Mouse (Mus musculus): ENCODE data around the gene Col18a1. TPM values are rescaled to one million over a fixed set of nuclear protein-coding genes. Genes with fewer than 3 reads are reported as not detected.
A peak's percentile ranks its signal among the peaks of the same experiment; 100 is the strongest.

Gene Col18a1
- total RNA-seq, 2 experiments from 2014 or later, result 3.2 to 4.8 TPM

- no peak overlapping the region for H3K27ac ChIP-seq
- no peak for TF ChIP-seq CTCF (conservative IDR thresholded peaks at IDR 0.05)
- no peak for DNase-seq (ENCODE audit: low spot score in 2 of 2)
- no peak overlapping the region for H3K4me3 ChIP-seq
Observed at GRCm38 (mm10) chr10:77078961-77079360, 87.4 kb downstream of the Col18a1 start.

DNA sequence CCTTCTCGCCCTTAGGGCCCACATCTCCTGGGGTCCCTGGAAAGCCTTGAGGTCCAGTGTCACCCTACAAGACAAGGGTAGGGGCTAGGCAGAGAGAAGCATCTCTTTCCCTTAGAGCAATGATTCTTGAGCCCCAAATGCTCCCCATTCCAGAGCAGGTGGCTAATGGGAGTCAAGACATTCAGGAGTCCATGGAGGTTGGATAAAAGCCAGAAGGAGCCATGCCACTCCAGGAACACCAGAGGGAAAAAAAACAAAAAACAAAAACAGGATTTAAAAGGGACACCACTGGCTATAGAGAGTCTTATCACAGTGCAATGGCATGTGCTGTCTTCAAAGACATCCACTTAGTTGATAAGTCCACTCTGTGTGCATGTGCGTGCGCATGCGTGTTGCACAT, 87.9 kb downstream of the Col18a1 start:
- Histone ChIP-seq H3K4me3 (no peak overlapping the region), H3K27ac (no peak overlapping the region)
- DNase-seq (ENCODE audit: low spot score in 2 of 2), result no peak
- TF ChIP-seq CTCF (conservative IDR thresholded peaks at IDR 0.05), result no peak

DNA sequence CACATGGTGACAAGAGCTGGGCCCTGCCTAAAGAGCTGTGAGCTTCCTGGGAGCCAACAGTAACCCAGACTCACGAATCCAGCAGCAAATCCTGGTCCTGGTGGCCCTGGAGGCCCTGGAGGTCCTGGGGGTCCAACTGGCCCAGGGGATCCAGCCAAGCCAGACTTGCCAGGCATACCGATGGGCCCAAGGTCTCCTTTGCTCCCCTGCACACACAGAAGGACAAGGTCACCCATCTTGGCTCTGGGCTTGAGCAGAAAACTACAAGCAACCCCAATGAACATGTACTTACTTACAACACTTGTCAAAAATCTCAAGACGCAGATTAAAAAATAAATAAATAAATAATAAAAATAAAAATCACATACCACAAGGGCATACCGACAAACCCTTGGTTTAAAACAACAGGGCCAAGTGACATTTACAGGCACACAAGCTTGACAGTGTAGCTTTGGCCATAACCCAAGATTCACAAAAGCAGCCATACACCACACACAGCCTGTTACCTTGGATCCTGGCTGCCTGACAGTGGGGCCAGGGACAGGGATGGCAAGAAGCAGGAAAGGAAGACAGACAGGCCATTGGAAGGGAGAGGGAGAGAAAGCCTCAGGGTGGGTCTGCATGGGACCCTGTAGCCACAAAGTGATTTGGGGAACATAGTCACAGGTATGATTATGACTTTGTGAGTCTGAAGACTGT, 91.9 kb downstream of the Col18a1 start:
- TF ChIP-seq CTCF (conservative IDR thresholded peaks at IDR 0.05), result no peak
- no peak overlapping the region for H3K4me3 ChIP-seq
- no peak overlapping the region for H3K27ac ChIP-seq
- peak in 1 of 2 experiments; percentile 27 for DNase-seq (ENCODE audit: low spot score in 2 of 2)

DNA sequence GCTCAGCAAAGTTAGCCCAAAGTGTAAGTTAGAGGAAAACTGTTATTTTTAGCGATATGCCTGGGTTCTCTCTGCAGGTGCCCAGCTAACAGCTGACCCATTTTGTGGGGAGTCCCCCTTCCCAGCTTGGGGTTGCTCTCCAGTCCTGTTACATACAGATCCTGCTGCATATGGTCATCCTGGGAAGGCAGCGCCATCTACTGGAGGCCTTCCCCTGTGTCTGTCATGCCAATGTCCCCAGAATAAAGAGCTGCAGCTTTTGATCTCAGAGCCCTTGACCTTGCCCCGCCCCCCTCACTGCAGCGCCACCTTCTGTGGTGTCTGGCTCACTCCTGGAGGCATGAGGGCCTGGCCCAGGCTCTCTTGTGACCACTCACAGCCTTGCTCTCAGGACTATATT, 96.3 kb downstream of the Col18a1 start:
- TF ChIP-seq CTCF (conservative IDR thresholded peaks at IDR 0.05), result peak; percentile 81
- DNase-seq (ENCODE audit: low spot score in 2 of 2), result peak; percentile 39 to 58
- H3K4me3 ChIP-seq, result no peak overlapping the region
- H3K27ac ChIP-seq, result no peak overlapping the region

- TF ChIP-seq CTCF (conservative IDR thresholded peaks at IDR 0.05), result no peak
- no peak overlapping the region for H3K4me3 ChIP-seq
- DNase-seq (ENCODE audit: low spot score in 2 of 2), result no peak
- H3K27ac ChIP-seq, result no peak overlapping the region
Observed at GRCm38 (mm10) chr10:77068469-77068868, 97.9 kb downstream of the Col18a1 start.

DNA sequence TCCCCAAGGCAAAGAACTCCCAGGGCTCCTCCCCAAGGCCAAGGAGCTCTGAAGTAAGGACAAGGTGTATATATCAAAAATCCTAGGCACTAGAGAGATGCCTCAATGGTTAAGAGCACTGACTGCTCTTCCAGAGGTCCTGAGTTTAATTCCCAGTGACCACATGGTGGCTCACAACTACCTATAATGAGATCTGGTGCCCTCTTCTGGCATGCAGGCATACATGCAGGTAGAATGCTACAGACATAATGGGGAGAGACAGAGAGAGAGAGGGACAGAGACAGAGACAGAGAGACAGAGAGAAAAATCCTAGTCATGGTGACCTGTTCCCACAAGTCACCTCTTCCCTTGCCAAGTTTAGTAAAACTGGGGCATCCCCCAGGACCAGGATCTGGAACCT, 101.7 kb downstream of the Col18a1 start:
- no peak overlapping the region for H3K4me3 ChIP-seq
- no peak for DNase-seq (ENCODE audit: low spot score in 2 of 2)
- H3K27ac ChIP-seq, result no peak overlapping the region

DNA sequence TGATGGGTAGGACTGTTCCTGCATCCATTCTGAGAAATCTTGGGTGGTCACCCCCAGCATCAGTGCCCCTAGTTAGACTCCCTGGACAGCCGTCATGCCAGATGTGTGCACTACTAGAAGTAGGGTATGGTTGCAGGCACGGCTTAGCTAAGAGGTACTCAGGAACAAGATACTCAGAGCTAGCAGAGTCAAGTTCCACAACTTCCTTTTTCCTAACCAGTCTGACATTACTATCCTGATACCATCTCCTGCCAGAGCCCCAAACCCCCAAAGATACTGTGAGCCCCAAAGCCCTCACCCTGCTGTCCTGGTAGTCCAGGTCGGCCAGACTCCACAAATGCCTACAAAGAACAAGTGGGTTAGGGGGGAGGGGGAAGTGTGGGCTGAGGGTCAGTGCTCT, 102.1 kb downstream of the Col18a1 start:
- TF ChIP-seq CTCF (conservative IDR thresholded peaks at IDR 0.05), result no peak
- Histone ChIP-seq H3K27ac (no peak overlapping the region), H3K4me3 (no peak overlapping the region)
- no peak for DNase-seq (ENCODE audit: low spot score in 2 of 2)

More for the DNA sequence above, 101.7 kb downstream of the Col18a1 start:
- peak; percentile 48 for TF ChIP-seq CTCF (conservative IDR thresholded peaks at IDR 0.05)

GRCm38 (mm10) chr10:77062393-77063010, 103.8 kb downstream of the Col18a1 start:
- Histone ChIP-seq H3K27ac (peak overlapping the region; percentile 39; the same call in 1 of the 2 replicates), H3K4me3 (no peak overlapping the region)
- no peak for TF ChIP-seq CTCF (conservative IDR thresholded peaks at IDR 0.05)
- DNase-seq (ENCODE audit: low spot score in 2 of 2), result no peak

DNA sequence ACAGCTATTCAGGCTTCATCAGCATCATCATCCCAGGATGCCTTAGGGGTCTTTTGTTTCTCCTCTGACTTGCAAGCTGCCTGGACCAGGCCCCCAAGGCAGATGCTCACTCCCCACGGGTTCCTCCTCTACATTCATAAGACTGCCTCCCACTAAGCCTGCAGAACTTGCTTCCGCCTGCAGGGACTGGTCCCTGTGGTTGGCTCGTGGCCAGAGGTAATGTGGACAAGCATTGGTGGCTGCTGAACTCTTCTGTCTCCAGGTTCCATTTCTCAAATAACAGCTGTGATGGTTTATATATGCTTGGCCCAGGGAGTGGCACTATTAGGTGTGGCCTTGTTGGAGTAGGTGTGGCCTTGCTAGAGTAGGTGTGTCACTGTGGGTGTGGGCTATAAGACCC, 104.9 kb downstream of the Col18a1 start:
- H3K27ac ChIP-seq, result no peak overlapping the region
- H3K4me3 ChIP-seq, result no peak overlapping the region
- DNase-seq (ENCODE audit: low spot score in 2 of 2), result no peak
- TF ChIP-seq CTCF (conservative IDR thresholded peaks at IDR 0.05), result peak; percentile 20; the same call in 1 of the 2 replicates

DNA sequence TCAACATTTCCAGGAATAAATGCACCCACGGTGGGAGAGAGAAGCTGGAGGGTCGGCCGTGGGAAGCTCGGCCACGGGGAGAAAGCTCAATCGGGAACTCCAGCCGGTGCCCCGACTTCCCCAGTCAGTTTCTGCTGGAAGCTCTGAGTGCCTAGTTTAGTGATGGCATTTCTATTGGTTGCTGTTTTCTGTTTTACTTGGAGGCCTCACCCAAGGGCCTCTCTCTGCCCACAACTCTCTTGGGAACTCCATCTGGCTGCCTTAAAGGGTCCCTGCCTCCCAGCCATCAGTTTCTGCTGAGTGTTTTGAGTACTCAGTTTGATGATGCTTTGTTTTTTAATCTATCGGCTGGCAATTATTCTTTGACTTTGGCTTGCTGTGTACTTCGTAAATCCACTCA, 109.6 kb downstream of the Col18a1 start:
- no peak for DNase-seq (ENCODE audit: low spot score in 2 of 2)
- Histone ChIP-seq H3K27ac (0 out of 2 replicates have a peak overlapping the region, but pooled peaks have one; percentile 14), H3K4me3 (no peak overlapping the region)
- TF ChIP-seq CTCF (conservative IDR thresholded peaks at IDR 0.05), result no peak

DNA sequence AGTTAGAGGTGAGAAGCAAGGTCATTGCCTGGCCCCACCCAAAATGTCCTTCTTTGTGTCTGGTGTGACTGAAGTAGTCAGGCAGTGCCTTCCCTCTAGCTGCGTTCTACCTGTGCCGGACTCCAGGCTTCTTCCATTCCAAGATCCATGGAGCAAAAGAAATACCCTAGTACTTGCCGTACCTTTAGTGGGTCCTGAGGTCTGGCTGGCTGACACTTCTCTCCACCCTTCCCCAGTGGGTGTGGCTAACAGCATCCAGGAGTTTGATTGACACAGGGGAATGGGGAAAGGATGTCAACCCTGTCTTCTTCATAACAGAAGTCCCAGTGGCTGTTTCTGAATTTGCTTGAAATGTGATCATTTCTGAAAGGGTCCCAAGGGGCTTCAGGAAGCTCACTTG, 117.7 kb downstream of the Col18a1 start:
- DNase-seq (ENCODE audit: low spot score in 2 of 2), result no peak
- TF ChIP-seq CTCF (conservative IDR thresholded peaks at IDR 0.05), result no peak
- Histone ChIP-seq H3K4me3 (no peak overlapping the region), H3K27ac (no peak overlapping the region)

- no peak for DNase-seq (ENCODE audit: low spot score in 2 of 2)
- TF ChIP-seq CTCF (conservative IDR thresholded peaks at IDR 0.05), result no peak
- no peak overlapping the region for H3K27ac ChIP-seq
- H3K4me3 ChIP-seq, result no peak overlapping the region
Observed at GRCm38 (mm10) chr10:77048196-77048595, 118.2 kb downstream of the Col18a1 start.

DNA sequence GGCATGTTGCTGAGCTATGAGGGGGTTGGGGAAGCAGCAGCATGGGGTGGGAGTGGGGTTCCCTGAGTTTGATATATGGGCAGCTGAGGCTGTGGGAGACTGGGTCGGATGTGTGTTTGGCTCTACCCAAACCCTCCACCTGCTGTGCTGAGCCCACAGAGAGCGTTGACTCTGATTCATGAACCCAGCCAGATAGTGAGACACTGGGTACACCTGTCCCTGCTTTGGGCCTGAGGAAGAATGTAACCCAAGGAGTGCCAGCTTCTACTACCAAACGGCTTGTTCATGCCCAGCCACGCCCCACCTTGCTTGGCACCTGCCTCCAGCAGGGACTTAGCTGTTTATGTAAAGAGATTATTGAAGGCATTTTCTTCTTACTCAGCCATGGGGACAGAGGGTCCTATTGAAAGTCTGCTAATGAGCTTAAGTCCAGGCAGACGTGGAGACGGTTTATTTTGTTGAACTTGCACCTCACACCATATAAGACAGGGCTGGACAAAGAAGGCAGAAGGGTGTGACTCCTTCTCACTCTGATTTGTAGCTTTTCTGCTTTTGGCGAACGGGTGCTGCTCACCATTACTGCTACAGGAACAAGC, 127.7 kb downstream of the Col18a1 start:
- DNase-seq (ENCODE audit: low spot score in 2 of 2), result no peak
- TF ChIP-seq CTCF (conservative IDR thresholded peaks at IDR 0.05), result no peak
- Histone ChIP-seq H3K4me3 (no peak overlapping the region), H3K27ac (no peak overlapping the region)
